Mouse (Mus musculus) C2C12 (cell line): ENCODE results near the gene Dyx1c1. TPM values are rescaled to one million over a fixed set of nuclear protein-coding genes. Genes with fewer than 3 reads are reported as not detected.

ENCODE experiments used
- H3K27me3 ChIP-seq: one replicate; pipeline ENCODE4 v1.6.1; 2011; ENCODE audit not compliant: control insufficient read depth, insufficient read depth, insufficient read length
- H3K36me3 ChIP-seq: one replicate; pipeline ENCODE4 v1.6.1; 2011; ENCODE audit not compliant: control insufficient read depth, insufficient read depth
- H3K4me3 ChIP-seq: one replicate; pipeline ENCODE4 v1.5.1; 2011; ENCODE audit warnings: mild to moderate bottlenecking, control low read depth; ENCODE audit not compliant: poor library complexity, insufficient read depth, severe bottlenecking
- H3K79me2 ChIP-seq: one replicate; pipeline ENCODE4 v1.6.1; 2011; ENCODE audit not compliant: control insufficient read depth, insufficient read depth
- H3K79me3 ChIP-seq: one replicate; pipeline ENCODE4 v1.6.1; 2011; ENCODE audit warnings: low read depth, control low read depth
- H3ac ChIP-seq: one replicate; pipeline ENCODE3; 2011; ENCODE audit warnings: low read depth; ENCODE audit not compliant: control insufficient read depth, insufficient read length
- CEBPB ChIP-seq: IDR thresholded peaks from one replicate; pipeline ENCODE4 v1.6.1; 2011; ENCODE audit warnings: low read depth, mild to moderate bottlenecking, control low read depth, moderate library complexity
- CTCF ChIP-seq: IDR thresholded peaks from one replicate; pipeline ENCODE4 v1.5.1; 2011; ENCODE audit not compliant: control insufficient read depth, insufficient read depth, insufficient read length
- FOSL1 ChIP-seq: IDR thresholded peaks from one replicate; pipeline ENCODE4 v1.8.0; 2011; ENCODE audit warnings: mild to moderate bottlenecking, low read length; ENCODE audit not compliant: poor library complexity, insufficient read depth, severe bottlenecking
- MAX ChIP-seq: IDR thresholded peaks from one replicate; pipeline ENCODE4 v1.6.1; 2011; ENCODE audit warnings: mild to moderate bottlenecking, control low read depth
- MYOD1 ChIP-seq: IDR thresholded peaks from one replicate; pipeline ENCODE4 v1.6.1; 2011; ENCODE audit warnings: low read depth; ENCODE audit not compliant: control insufficient read depth, insufficient read length
- MYOG ChIP-seq: IDR thresholded peaks from one replicate; pipeline ENCODE4 v1.6.1; 2011; ENCODE audit not compliant: control insufficient read depth, insufficient read length; ENCODE audit errors: extremely low read depth
- USF1 ChIP-seq: IDR thresholded peaks from one replicate; pipeline ENCODE4 v1.6.1; 2011; ENCODE audit warnings: low read depth, mild to moderate bottlenecking, control low read depth, moderate library complexity
- polyA plus RNA-seq: library from polyadenylated mRNA; unstranded; fragments of >200 nt; fragmentation: generic; extraction: Trizol; gene quantifications from one replicate; pipeline ENCODE4 v1.2.1, GENCODE M21; 2012; ENCODE audit warnings: missing spikeins

Dyx1c1 gene
- polyA plus RNA-seq, 1 experiment = 0.02 TPM

- H3K79me3 ChIP-seq = no peaks in the 10 kb centered on the region
- no peaks in the 10 kb centered on the region for H3K36me3 ChIP-seq
- no peak for TF ChIP-seq CEBPB
- TF ChIP-seq MAX = no peak
- no peak for TF ChIP-seq MYOD1
- no peak for TF ChIP-seq USF1
- TF ChIP-seq FOSL1 = no peak
- no peak for TF ChIP-seq MYOG
- TF ChIP-seq CTCF = no peak
- H3K79me2 ChIP-seq = no peaks in the 10 kb centered on the region
- H3K27me3 ChIP-seq = peaks cover 7% of the 10 kb centered on the region
- no peak overlapping the region for H3ac ChIP-seq
- H3K4me3 ChIP-seq = no peak overlapping the region
Measured at GRCm38 (mm10) chr9:72944286-72944685, 14.3 kb upstream of the Dyx1c1 start.

- H3ac ChIP-seq = no peak overlapping the region
- no peak for TF ChIP-seq USF1
- H3K36me3 ChIP-seq = no peaks in the 10 kb centered on the region
- no peak overlapping the region for H3K4me3 ChIP-seq
- H3K27me3 ChIP-seq = peaks cover 15% of the 10 kb centered on the region
- H3K79me3 ChIP-seq = no peaks in the 10 kb centered on the region
- no peaks in the 10 kb centered on the region for H3K79me2 ChIP-seq
Measured at GRCm38 (mm10) chr9:72947010-72947409, 11.6 kb upstream of the Dyx1c1 start.

- Histone ChIP-seq H3K27me3 (peaks cover 15% of the 10 kb centered on the region), H3K36me3 (no peaks in the 10 kb centered on the region), H3K79me3 (no peaks in the 10 kb centered on the region), H3K79me2 (no peaks in the 10 kb centered on the region), H3ac (no peak overlapping the region), H3K4me3 (no peak overlapping the region)
- no peak for TF ChIP-seq MAX
- TF ChIP-seq CEBPB = no peak
- TF ChIP-seq USF1 = no peak
- TF ChIP-seq FOSL1 = no peak
- no peak for TF ChIP-seq MYOG
- no peak for TF ChIP-seq MYOD1
- TF ChIP-seq CTCF = no peak
Measured at GRCm38 (mm10) chr9:72949572-72949971, 9.0 kb upstream of the Dyx1c1 start.

- Histone ChIP-seq H3K79me3 (no peaks in the 10 kb centered on the region), H3ac (no peak overlapping the region), H3K4me3 (no peak overlapping the region), H3K27me3 (peaks cover 11% of the 10 kb centered on the region), H3K79me2 (no peaks in the 10 kb centered on the region), H3K36me3 (no peaks in the 10 kb centered on the region)
- no peak for TF ChIP-seq USF1
- TF ChIP-seq FOSL1 = no peak
- TF ChIP-seq MAX = no peak
- TF ChIP-seq CTCF = no peak
- no peak for TF ChIP-seq MYOD1
- no peak for TF ChIP-seq MYOG
Measured at GRCm38 (mm10) chr9:72954746-72955145, 3.8 kb upstream of the Dyx1c1 start.

- Histone ChIP-seq H3K79me2 (no peaks in the 10 kb centered on the region), H3K4me3 (no peak overlapping the region), H3ac (no peak overlapping the region), H3K79me3 (no peaks in the 10 kb centered on the region), H3K36me3 (no peaks in the 10 kb centered on the region), H3K27me3 (peaks cover 9% of the 10 kb centered on the region)
- TF ChIP-seq CTCF = peak; percentile 45
- TF ChIP-seq MYOD1 = no peak
Measured at GRCm38 (mm10) chr9:72955546-72955945, 3.0 kb upstream of the Dyx1c1 start.

GRCm38 (mm10) chr9:72961346-72961745 is 2.8 kb downstream of the Dyx1c1 start:
- Histone ChIP-seq H3K36me3 (no peaks in the 10 kb centered on the region), H3K79me3 (no peaks in the 10 kb centered on the region), H3ac (no peak overlapping the region)

More at GRCm38 (mm10) chr9:72961346-72961745, 2.8 kb downstream of the Dyx1c1 start:
- TF ChIP-seq FOSL1 = no peak
- no peak for TF ChIP-seq MYOG
- no peak for TF ChIP-seq MYOD1
- TF ChIP-seq CEBPB = no peak
- no peak for TF ChIP-seq MAX
- TF ChIP-seq CTCF = no peak
- TF ChIP-seq USF1 = no peak
- Histone ChIP-seq H3K4me3 (no peak overlapping the region), H3K27me3 (peaks cover 9% of the 10 kb centered on the region), H3K79me2 (no peaks in the 10 kb centered on the region)
